Mouse (Mus musculus): ENCODE measurements around the gene Nr1h3. TPM values are rescaled to one million over a fixed set of nuclear protein-coding genes. Genes with fewer than 3 reads are reported as not detected.
A peak's percentile ranks its signal among the peaks of the same experiment; 100 is the strongest.

The Nr1h3 gene
- total and polyA plus RNA-seq, 3 experiments, result 0.17 to 0.93 TPM; not detected in 1

DNA sequence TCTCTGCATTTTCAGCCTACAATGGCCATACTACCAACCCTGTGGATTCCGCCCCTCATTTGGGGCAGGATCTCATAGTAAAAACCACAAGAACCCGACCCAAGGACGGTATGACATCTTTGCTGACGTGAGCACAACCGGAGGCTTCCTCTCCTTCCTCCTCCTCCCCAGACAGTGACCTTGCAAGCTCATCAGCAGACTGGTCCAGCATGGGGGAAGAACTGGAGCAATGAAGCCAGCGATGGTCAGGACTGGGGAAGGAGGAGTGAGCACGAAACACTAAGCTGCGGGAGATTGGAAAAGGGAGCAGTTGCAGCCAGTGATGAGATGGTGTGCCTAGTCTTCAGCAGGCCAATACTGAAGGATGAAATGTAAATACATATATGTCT lies 20.6 kb downstream of the Nr1h3 start:
- peaks cover 12 to 19% of the 10 kb centered on the region in 2 experiments for H3K36me3 ChIP-seq (replicated peaks in 1 of 2; ENCODE audit: control insufficient read depth in 1 of 2, insufficient read depth in 1 of 2, low read length in 1 of 2)
- peak; percentile 28 for DNase-seq (ENCODE audit: extremely low read depth)
- H3K4me3 ChIP-seq (replicated peaks in 1 of 3; ENCODE audit: low read depth in 2 of 3, low read length in 2 of 3, poor library complexity in 1 of 3), result peak overlapping the region; percentile 77 to 87 (median 83)
- peak overlapping the region; percentile 77; the same call in 1 of the 2 replicates for H3K9ac ChIP-seq (ENCODE audit: insufficient read depth, low read depth)
- peaks cover 8% of the 10 kb centered on the region for H3K79me2 ChIP-seq (replicated peaks; ENCODE audit: control insufficient read depth, extremely low read depth, insufficient read depth, poor library complexity, severe bottlenecking)
- TF ChIP-seq MAFK (IDR thresholded peaks at IDR 0.05; ENCODE audit: insufficient replicate concordance, low read length) (0 out of 2 replicates have a peak, but pooled peaks have one; percentile 66), MAZ (IDR thresholded peaks at IDR 0.05; ENCODE audit: low read depth, low read length) (no peak)
- peak overlapping the region; percentile 85 for H3K4me2 ChIP-seq (ENCODE audit: insufficient read depth, low read depth, poor library complexity, severe bottlenecking)
- dilution Hi-C loops (cut with MboI; ENCODE audit: extremely low pct_ligation_motif_present, extremely low pct_unique_long_range_greater_than_20kb, low sequenced_read_pairs), result no loop called here
- H3K27me3 ChIP-seq (replicated peaks), result no peaks in the 10 kb centered on the region
- peaks cover 13 to 27% of the 10 kb centered on the region in 2 experiments for H3K4me1 ChIP-seq (ENCODE audit: control insufficient read depth in 1 of 2, insufficient read depth in 2 of 2)
- in situ Hi-C loops (cut with MboI; ENCODE audit: low pct_ligation_motif_present, low pct_unique_long_range_greater_than_20kb, low sequenced_read_pairs), result no loop called here
- H3K9me3 ChIP-seq (replicated peaks; ENCODE audit: low read length), result no peaks in the 10 kb centered on the region
- H3K27ac ChIP-seq (ENCODE audit: insufficient read depth, low read depth), result no peak overlapping the region

- peaks cover 24 to 32% of the 10 kb centered on the region in 2 experiments for H3K36me3 ChIP-seq (replicated peaks in 1 of 2; ENCODE audit: control insufficient read depth in 1 of 2, insufficient read depth in 1 of 2, low read length in 1 of 2)
- H3K27me3 ChIP-seq (replicated peaks), result no peaks in the 10 kb centered on the region
- peaks cover 8% of the 10 kb centered on the region for H3K79me2 ChIP-seq (replicated peaks; ENCODE audit: control insufficient read depth, extremely low read depth, insufficient read depth, poor library complexity, severe bottlenecking)
- no peak overlapping the region for H3K4me2 ChIP-seq (ENCODE audit: insufficient read depth, low read depth, poor library complexity, severe bottlenecking)
- in situ Hi-C loops (cut with MboI; ENCODE audit: low pct_ligation_motif_present, low pct_unique_long_range_greater_than_20kb, low sequenced_read_pairs), result no loop called here
- dilution Hi-C loops (cut with MboI; ENCODE audit: extremely low pct_ligation_motif_present, extremely low pct_unique_long_range_greater_than_20kb, low sequenced_read_pairs), result no loop called here
- peaks cover 8 to 25% of the 10 kb centered on the region in 2 experiments for H3K4me1 ChIP-seq (ENCODE audit: control insufficient read depth in 1 of 2, insufficient read depth in 2 of 2)
- H3K4me3 ChIP-seq (replicated peaks in 1 of 3; ENCODE audit: low read depth in 2 of 3, low read length in 2 of 3, poor library complexity in 1 of 3), result no peak overlapping the region
- no peak overlapping the region for H3K9ac ChIP-seq (ENCODE audit: insufficient read depth, low read depth)
- TF ChIP-seq CTCF (conservative IDR thresholded peaks at IDR 0.05 in 1 of 2, IDR thresholded peaks at IDR 0.05 in 1 of 2; ENCODE audit: low read depth in 2 of 2, low read length in 2 of 2) (no peak), EP300 (IDR thresholded peaks at IDR 0.05; ENCODE audit: low read length) (no peak), SMC3 (IDR thresholded peaks at IDR 0.05; ENCODE audit: low read depth, low read length) (no peak), MAX (IDR thresholded peaks at IDR 0.05; ENCODE audit: low read length) (no peak), NRF1 (IDR thresholded peaks at IDR 0.05; ENCODE audit: low read depth, low read length) (no peak), ZKSCAN1 (IDR thresholded peaks at IDR 0.05; ENCODE audit: borderline replicate concordance, low read depth, low read length) (no peak), CHD1 (IDR thresholded peaks at IDR 0.05; ENCODE audit: low read depth, low read length) (no peak), MYC (IDR thresholded peaks at IDR 0.05; ENCODE audit: low read depth, low read length) (no peak), RAD21 (IDR thresholded peaks at IDR 0.05; ENCODE audit: low read depth, low read length) (no peak), E2F4 (IDR thresholded peaks at IDR 0.05; ENCODE audit: insufficient replicate concordance, low read depth, low read length) (no peak), JUND (conservative IDR thresholded peaks at IDR 0.05; ENCODE audit: low read depth, low read length) (no peak), SIN3A (IDR thresholded peaks at IDR 0.05; ENCODE audit: low read length) (no peak), JUN (IDR thresholded peaks at IDR 0.05; ENCODE audit: insufficient read depth, low read depth, low read length) (no peak), ZMIZ1 (IDR thresholded peaks at IDR 0.05; ENCODE audit: low read depth, low read length) (no peak), RCOR1 (conservative IDR thresholded peaks at IDR 0.05; ENCODE audit: low read depth, low read length) (no peak), TCF12 (IDR thresholded peaks at IDR 0.05; ENCODE audit: low read depth, low read length) (no peak), ETS1 (conservative IDR thresholded peaks at IDR 0.05; ENCODE audit: low read depth, low read length) (no peak), MEF2A (IDR thresholded peaks at IDR 0.05; ENCODE audit: borderline replicate concordance, low read depth, low read length) (no peak)
- H3K27ac ChIP-seq (ENCODE audit: insufficient read depth, low read depth), result no peak overlapping the region
- no peak for DNase-seq (ENCODE audit: extremely low read depth)
- H3K9me3 ChIP-seq (replicated peaks; ENCODE audit: low read length), result no peaks in the 10 kb centered on the region
Measured at GRCm38 (mm10) chr2:91180706-91181105, 21.9 kb downstream of the Nr1h3 start.
